Mouse (Mus musculus): ENCODE measurements around the gene Itpr2.

The Itpr2 gene

GRCm38 (mm10) chr6:146504459-146504858, 2.4 kb upstream of the Itpr2 start:
- DNase-seq: no peak

DNA sequence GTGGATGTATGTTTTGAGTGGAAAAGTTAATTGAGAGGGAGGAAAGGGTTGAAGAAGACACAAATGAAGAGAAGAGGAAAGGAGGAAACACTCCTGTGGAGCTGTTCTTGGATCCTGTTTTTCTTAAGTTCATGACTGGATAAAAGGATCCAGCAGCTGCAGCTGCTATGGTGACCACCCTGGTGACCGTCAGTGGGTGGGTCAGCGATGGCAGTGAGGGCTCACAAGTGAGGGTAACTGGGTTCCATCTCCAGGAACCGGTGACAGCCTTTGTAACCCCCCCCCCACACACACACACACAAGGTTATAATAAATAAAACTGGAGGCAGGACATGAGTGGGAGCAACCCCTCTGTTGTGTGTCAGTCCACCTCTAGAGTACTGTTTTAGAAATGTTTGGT, 833 bp upstream of the Itpr2 start:
- DNase-seq: no peak

GRCm38 (mm10) chr6:146501316-146501865, 632 bp downstream of the Itpr2 start:
- peak; percentile 69 to 74 for DNase-seq

- no peak for DNase-seq
These were observed 1.3 kb downstream of the Itpr2 start for GRCm38 (mm10) chr6:146500771-146501170.

DNA sequence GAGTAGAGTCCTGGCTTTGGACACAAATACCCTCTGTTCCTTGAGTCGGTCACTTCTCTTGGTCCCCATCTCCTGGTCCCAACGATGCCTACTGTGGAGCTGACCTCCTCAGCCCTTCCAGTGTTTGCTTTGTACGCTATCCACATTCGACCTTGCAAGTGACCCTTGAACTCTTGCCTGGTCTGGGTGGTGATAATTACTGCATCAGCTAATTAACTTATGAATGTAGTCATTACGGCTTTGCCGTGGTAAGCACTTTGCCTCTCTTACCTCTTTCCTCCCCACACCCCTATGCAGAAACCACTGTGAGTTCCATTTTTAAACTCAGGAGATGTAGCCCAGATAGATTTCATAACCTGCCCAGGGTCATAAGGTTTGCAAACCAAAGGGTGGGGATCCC, 1.8 kb downstream of the Itpr2 start:
- no peak for DNase-seq

DNA sequence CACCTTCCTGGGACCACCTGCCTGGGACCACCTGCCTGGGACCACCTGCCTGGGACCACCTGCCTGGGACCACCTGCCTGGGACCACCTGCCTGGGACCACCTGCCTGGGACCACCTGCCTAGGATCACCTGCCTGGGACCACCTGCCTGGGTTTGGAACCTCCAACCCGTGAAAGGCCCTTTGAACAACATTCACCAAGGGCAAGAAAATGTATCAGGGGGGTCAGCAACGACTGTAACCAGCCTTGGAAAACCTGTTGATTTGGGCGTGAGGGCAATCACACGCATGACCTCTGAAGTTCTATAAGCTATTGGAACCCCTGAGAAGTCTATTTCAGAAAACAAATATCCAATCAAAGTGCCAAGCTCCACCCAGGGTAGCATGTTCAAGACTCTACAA, 2.5 kb downstream of the Itpr2 start:
- DNase-seq: no peak

GRCm38 (mm10) chr6:146498416-146498815, 3.6 kb downstream of the Itpr2 start:
- no peak for DNase-seq

DNA sequence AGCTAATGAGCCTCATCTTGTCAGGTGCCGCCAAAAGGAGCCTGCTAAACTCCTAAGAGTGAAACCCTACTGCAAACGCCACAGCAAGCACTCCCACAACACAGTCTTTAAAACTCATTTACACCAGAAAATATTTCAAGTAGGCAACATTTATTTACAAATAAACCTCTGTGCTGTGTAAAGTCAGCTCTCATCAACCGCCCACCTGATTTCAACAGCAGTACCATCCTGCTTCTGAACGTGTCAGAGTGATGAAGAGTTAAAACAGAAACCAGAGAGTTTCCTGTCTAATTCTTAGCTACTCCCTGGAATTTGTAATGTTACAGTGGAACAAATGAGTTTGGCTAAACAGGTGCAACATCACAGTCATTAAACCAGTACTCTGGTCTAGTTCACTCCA, 4.2 kb downstream of the Itpr2 start:
- DNase-seq: no peak

DNA sequence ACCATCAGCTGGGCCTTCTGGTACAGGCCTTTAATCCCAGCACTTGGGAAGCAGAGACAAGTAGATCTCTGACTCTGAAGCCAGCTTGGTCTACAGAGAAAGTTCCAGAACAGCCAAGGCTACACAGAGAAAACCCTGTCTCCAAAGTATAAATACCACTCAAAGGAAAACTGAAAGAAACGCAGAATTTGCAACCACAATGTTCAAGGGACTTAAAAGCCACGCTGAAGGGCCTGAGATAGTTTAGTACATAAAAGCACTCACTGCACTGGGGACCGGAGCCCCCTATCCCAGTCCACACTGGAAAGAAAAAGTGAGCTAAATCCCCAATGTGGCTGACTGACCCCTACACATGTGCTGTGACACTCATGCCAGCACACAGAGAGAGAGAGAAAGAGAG, 4.6 kb downstream of the Itpr2 start:
- DNase-seq: no peak

DNA sequence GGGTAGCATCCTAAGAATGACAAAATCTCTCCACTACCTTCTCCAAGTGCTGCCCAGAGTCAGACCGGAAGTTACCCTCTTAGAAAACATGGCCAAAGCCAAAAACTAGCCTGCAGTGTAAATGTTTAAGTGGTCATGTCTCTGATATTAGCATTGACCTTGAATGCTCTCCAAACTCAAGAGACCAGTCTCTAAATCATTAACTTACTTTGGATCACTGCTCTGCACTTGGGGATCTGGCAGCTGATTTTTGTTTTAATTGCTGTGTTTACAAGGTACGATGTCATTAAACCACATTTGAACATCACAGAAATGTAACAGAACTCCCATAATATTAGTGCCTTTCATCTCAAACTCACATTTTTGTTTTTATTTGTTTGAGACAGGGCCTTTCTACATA, 10.3 kb downstream of the Itpr2 start:
- DNase-seq: no peak

DNA sequence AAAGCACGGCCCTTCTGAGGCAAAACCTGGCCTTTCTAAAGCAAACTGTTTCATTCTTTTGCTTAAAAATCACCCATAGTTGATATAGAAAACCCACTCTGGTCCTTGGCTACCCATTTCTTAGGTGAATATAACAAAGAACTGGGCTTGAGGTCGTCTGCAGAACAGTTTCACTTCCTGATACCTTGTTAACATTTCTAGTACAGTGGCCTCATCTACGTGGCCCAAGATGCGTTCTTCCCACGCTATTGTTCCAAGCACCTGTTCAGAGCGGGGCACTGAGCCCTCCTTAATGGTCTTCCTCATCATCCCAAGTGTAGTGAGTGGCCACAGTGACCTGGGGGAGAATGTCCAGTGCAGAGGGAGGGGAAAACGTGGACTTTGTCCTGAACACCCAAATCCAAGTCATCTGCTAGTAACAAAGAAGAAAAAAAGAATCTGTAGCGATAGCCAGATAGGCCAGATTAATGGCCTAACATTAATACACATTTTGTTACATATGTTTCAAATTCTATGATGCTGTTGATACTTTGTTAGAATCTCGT, 11.5 kb downstream of the Itpr2 start:
- no peak for DNase-seq

GRCm38 (mm10) chr6:146489841-146490240, 12.2 kb downstream of the Itpr2 start:
- no peak for DNase-seq

DNA sequence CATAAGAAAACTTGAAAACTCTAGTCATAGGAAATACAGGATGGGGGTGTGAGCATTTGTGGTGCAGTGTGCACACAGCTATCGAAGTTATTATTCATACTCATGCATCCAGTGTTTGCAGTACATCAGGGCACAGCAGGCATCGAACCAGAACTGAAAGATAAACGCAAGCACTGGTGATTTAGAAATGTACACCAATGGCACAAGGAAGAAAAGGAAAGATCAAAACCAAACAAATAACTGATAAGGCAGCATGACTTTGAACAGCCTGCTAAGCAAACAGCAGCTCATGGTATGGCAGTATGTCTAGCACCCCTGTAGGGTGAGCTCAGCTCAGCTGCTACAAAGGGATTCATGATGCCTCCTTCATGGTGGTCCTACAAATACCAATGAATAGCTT, 13.3 kb downstream of the Itpr2 start:
- DNase-seq: no peak

DNA sequence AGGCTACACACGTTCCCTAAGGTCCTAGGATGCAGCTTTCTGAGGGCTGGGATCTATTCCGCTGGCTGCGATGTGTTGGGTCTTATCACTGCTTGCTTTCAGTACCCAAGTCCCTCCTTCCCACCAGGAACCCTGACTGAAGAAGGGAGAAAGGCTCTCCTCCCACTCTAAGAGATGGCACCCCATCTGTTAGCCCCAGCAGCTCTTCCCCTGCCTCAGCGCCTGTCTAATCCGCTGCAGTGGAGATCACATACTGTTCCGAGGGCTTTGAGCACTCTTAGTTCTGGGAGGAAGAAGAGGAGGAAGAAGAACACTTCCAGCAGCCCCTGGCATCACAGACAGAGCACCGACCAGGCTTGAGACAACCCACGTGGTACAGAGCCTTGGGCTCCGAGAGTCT, 14.9 kb downstream of the Itpr2 start:
- no peak for DNase-seq

DNA sequence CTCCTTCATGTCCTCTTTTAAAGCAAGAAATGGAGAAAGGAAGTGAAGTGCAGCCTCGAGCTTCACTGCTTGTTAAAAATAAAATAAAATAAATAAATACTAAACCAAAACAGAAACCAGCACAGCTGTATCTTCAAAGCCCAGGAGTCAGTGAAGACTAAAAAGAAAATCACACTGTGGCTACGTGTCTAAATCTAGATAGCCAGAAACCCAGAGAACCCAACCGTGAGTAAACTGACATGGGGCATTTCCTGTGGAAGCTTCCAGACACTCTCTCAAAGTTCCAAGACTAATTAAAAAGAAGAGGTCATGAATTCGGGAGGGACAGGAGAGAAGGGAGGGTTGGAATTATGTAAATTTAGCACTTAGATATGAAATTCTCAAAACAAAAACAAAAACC, 15.9 kb downstream of the Itpr2 start:
- DNase-seq: no peak

DNA sequence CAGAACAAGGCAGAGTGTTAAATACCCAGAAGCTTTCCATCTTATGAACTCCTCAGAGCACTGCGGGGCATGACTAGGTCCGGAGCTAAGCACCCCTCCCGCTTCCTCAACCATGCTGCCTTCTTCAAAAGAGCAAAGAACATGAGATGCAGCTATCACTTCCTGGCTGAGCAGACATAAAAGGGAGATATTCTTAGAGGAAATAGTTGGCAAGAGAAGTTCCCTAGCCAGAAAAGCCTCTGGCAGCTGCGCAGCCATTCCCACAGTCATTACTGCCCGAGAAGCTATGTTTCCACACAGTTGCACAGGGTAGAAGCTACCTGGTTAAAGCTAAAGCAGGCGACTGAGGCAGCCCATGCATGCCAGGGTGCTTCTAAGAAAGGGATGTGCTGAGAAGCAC, 20.6 kb downstream of the Itpr2 start:
- DNase-seq: peak; percentile 10 to 24

- peak in 1 of 2 experiments; percentile 30 for DNase-seq
These were observed 21.1 kb downstream of the Itpr2 start for GRCm38 (mm10) chr6:146480925-146481324.

DNA sequence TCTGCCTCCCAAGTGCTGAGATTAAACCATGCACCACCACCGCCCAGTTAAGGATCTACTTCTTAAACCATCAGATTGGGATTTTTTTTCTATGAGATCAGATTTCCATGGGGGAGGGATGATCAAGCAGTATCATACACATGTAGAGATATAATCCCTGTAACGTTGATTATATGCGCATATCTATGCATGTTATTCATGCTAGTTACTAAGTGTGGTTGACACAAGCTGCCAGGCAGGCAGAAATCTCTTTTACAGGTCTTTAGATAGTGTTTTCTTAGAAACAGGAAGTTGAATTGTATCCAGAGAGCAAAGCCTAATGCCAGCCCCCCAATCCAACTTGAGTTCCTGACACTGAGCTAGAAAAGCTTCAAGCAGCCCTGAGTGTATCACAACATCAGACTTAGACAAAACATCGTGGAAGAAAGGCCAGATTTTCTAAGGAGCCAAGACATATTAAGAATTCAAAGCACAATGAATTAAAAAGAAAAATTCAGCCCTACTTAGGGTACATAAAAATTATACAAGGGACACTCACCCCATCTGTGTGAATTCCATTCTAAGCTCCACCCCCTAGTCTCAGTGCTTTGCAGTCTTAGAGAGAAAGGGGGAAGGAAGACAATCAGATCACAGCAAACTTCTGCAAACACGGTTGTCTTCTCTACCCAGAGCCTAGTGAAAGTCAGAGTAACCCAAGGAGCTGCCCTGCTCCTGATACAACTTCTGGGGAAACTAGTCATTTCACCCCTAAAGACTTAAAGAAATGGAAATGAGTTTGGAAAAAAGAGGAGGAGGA, 22.9 kb downstream of the Itpr2 start:
- no peak for DNase-seq

- no peak for DNase-seq
These were observed 25.2 kb downstream of the Itpr2 start for GRCm38 (mm10) chr6:146476865-146477264.

- no peak for DNase-seq
These were observed 27.9 kb downstream of the Itpr2 start for GRCm38 (mm10) chr6:146474166-146474565.

- DNase-seq: no peak
These were observed 28.6 kb downstream of the Itpr2 start for GRCm38 (mm10) chr6:146473216-146473955.

DNA sequence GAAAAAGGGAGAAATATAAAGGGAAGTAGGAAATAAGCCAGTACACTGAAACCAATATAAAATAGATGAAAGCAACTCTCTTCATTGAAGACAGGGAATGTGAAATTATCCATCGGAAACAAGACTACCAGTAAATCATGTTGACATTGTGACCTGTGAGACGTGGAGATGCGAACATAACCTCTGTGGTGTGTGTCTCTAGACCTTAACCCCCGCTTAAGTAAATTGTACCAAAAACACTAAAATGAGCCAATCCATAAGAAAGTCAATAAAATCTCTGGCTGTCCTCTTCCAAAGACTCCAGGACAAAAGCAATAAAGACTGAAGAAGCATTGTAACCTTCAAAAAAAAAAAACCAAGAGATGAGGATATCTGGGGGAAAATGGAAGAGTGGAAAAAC, 31.6 kb downstream of the Itpr2 start:
- no peak for DNase-seq

GRCm38 (mm10) chr6:146469936-146470335, 32.1 kb downstream of the Itpr2 start:
- DNase-seq: peak; percentile 16 to 40

DNA sequence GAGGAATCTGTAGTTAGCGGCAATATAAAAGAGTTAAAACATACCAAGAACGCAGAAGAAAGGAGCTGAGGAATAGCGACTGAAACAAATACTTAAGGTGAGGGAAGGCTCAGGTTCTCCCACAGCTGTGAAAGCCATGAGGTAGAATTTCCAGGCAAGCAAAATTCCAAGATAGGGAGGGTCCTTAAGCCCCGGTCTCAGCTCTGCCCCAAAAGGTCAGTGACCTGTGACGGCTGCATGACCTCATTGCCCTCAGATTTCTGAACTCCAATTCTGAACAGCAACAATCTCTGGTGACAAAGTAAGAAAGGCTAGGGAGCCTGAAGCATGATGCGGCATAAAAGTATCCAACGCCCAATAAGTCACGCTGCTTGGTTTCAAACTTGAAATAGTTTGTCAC, 33.7 kb downstream of the Itpr2 start:
- no peak for DNase-seq

All from lung, postnatal 4 days (tissue).